12 mouse cellular contexts compared by ENCODE assay signal in genomic region chr2:180855005-180855544, GRCm38 (mm10).
DNase-seq lines count a peak whose midpoint lies in the region; ATAC-seq and TF ChIP-seq lines count a peak whose summit lies in the region.
"Had no signal": no experiment of that assay in that cellular context is flagged by ENCODE, and none has a peak within 500 bp of the region (broad histone marks: within the 10 kb centered on the region; RNA-seq: fewer than 3 reads in every experiment).

No protein-coding gene starts in this region.

- peak overlapping the region; percentile 83 for H3K27ac ChIP-seq in hindbrain, embryonic 12.5 days
- H3K27ac ChIP-seq in neural tube, embryonic 11.5 days (ENCODE audit: low read depth, low read length): peak overlapping the region; percentile 24
- H3K27ac ChIP-seq in lung, postnatal 0 days (ENCODE audit: low read length): no peak overlapping the region
- H3K27ac ChIP-seq: heart, embryonic 15.5 days; kidney, embryonic 15.5 days had no signal

- 1% methylated on average over 13 of the region's 13 CpGs for WGBS in hindbrain, embryonic 12.5 days
- 10% methylated on average over 13 of the region's 13 CpGs for WGBS in neural tube, embryonic 11.5 days
- WGBS in lung, postnatal 0 days: 10% methylated on average over 13 of the region's 13 CpGs

- peak; percentile 44 for DNase-seq in layer of hippocampus, adult 11-12 months (ENCODE audit: low spot score)
- DNase-seq in layer of hippocampus, postnatal 25 days (ENCODE audit: extremely low spot score in 1 of 2, low spot score in 1 of 2): no peak
- DNase-seq in embryo, embryonic 11 days: peak; percentile 57
- DNase-seq in neural tube, embryonic 11.5 days (ENCODE audit: low spot score): peak; percentile 62
- DNase-seq in lung, postnatal 0 days (ENCODE audit: low spot score): no peak
- DNase-seq in testis, postnatal 14 days (ENCODE audit: low spot score): no peak
- DNase-seq in Muller cell, postnatal 12 days (ENCODE audit: inconsistent ontology term): no peak
- DNase-seq: cerebellum, adult 8-10 months; thymus, adult 2 months had no signal

- ATAC-seq in hindbrain, embryonic 12.5 days (ENCODE audit: low FRiP score): peak; percentile 58
- peak; percentile 66 for ATAC-seq in neural tube, embryonic 11.5 days (ENCODE audit: insufficient read depth, low FRiP score, low TSS enrichment)
- no peak for ATAC-seq in lung, postnatal 0 days

- no peak for TF ChIP-seq EP300 in lung, postnatal 0 days (IDR thresholded peaks at IDR 0.05)

- H3K4me3 ChIP-seq in hindbrain, embryonic 12.5 days: peak overlapping the region; percentile 2
- H3K4me3 ChIP-seq in neural tube, embryonic 11.5 days (ENCODE audit: low read depth, low read length): no peak overlapping the region
- H3K4me3 ChIP-seq in lung, postnatal 0 days (ENCODE audit: low read depth, low read length): no peak overlapping the region
- H3K4me3 ChIP-seq: heart, embryonic 15.5 days; kidney, embryonic 15.5 days had no signal

- peaks cover 26% of the 10 kb centered on the region for H3K4me1 ChIP-seq in hindbrain, embryonic 12.5 days
- peaks cover 7% of the 10 kb centered on the region; the same call in 1 of the 2 replicates for H3K4me1 ChIP-seq in neural tube, embryonic 11.5 days (ENCODE audit: control insufficient read depth, insufficient read depth, low read length)
- no peaks in the 10 kb centered on the region for H3K4me1 ChIP-seq in lung, postnatal 0 days (ENCODE audit: insufficient read depth, low read depth, low read length)
- H3K4me1 ChIP-seq: heart, embryonic 15.5 days had no signal

- TF ChIP-seq CTCF in lung, postnatal 0 days (IDR thresholded peaks at IDR 0.05): no peak

- peak overlapping the region; percentile 47; the same call in 1 of the 2 replicates for H3K9ac ChIP-seq in hindbrain, embryonic 12.5 days
- H3K9ac ChIP-seq in neural tube, embryonic 11.5 days (ENCODE audit: low read length): peak overlapping the region; percentile 42
- H3K9ac ChIP-seq in lung, postnatal 0 days (replicated peaks; ENCODE audit: low read depth): no peak overlapping the region
- H3K9ac ChIP-seq: heart, embryonic 15.5 days; kidney, embryonic 15.5 days had no signal

- H3K9me3 ChIP-seq in hindbrain, embryonic 12.5 days (replicated peaks): no peaks in the 10 kb centered on the region
- H3K9me3 ChIP-seq in neural tube, embryonic 11.5 days (ENCODE audit: control insufficient read depth, low read length): no peaks in the 10 kb centered on the region
- H3K9me3 ChIP-seq in lung, postnatal 0 days (ENCODE audit: low read length): no peaks in the 10 kb centered on the region
- H3K9me3 ChIP-seq: heart, embryonic 15.5 days; kidney, embryonic 15.5 days had no signal

- H3K27me3 ChIP-seq in hindbrain, embryonic 12.5 days: peaks cover 39% of the 10 kb centered on the region
- no peaks in the 10 kb centered on the region for H3K27me3 ChIP-seq in neural tube, embryonic 11.5 days (ENCODE audit: control insufficient read depth, insufficient read depth, low read length)
- H3K27me3 ChIP-seq in lung, postnatal 0 days (replicated peaks; ENCODE audit: insufficient read depth, low read length): 0 out of 2 replicates have a peak, but pooled peaks cover 9% of the 10 kb centered on the region

- no peaks in the 10 kb centered on the region for H3K36me3 ChIP-seq in hindbrain, embryonic 12.5 days
- no peaks in the 10 kb centered on the region for H3K36me3 ChIP-seq in neural tube, embryonic 11.5 days (ENCODE audit: control insufficient read depth, insufficient read depth, low read length)
- no peaks in the 10 kb centered on the region for H3K36me3 ChIP-seq in lung, postnatal 0 days (ENCODE audit: insufficient read depth, low read length)
- H3K36me3 ChIP-seq: heart, embryonic 15.5 days; kidney, embryonic 15.5 days had no signal

- peak overlapping the region; percentile 44 for H3K4me2 ChIP-seq in hindbrain, embryonic 12.5 days (replicated peaks)
- H3K4me2 ChIP-seq in neural tube, embryonic 11.5 days (ENCODE audit: low read depth): peak overlapping the region; percentile 37
- no peak overlapping the region for H3K4me2 ChIP-seq in lung, postnatal 0 days (replicated peaks; ENCODE audit: low read depth, low read length)
- H3K4me2 ChIP-seq: heart, embryonic 15.5 days; kidney, embryonic 15.5 days had no signal

Comparison
In these comparisons a context has a peak if more than half of its experiments do, and no peak if none do; other contexts are left out.
1. DNase-seq: peak in layer of hippocampus, adult 11-12 months (single experiment), embryo, embryonic 11 days (single experiment) and neural tube, embryonic 11.5 days (single experiment); none in layer of hippocampus, postnatal 25 days (0 of 2), lung, postnatal 0 days (single experiment), testis, postnatal 14 days (single experiment) and Muller cell, postnatal 12 days (single experiment).